Comparison of ENCODE assay signal across 9 mouse cellular contexts in genomic region chr8:77534358-77534992, GRCm38 (mm10). TPM values are rescaled to one million over a fixed set of nuclear protein-coding genes. Genes with fewer than 3 reads are reported as not detected.
DNase-seq lines count a peak whose midpoint lies in the region; ATAC-seq and TF ChIP-seq lines count a peak whose summit lies in the region.
"Had no signal": no experiment of that assay in that cellular context is flagged by ENCODE, and none has a peak within 500 bp of the region (broad histone marks: within the 10 kb centered on the region; RNA-seq: fewer than 3 reads in every experiment).

No protein-coding gene starts in this region.

- H3K9me3 ChIP-seq in limb, embryonic 13.5 days, result no peaks in the 10 kb centered on the region
- H3K9me3 ChIP-seq in limb, embryonic 10.5 days (replicated peaks), result no peaks in the 10 kb centered on the region
- no peaks in the 10 kb centered on the region for H3K9me3 ChIP-seq in limb, embryonic 14.5 days (ENCODE audit: control insufficient read depth, low read length)
- H3K9me3 ChIP-seq: intestine, embryonic 15.5 days had no signal

- H3K4me3 ChIP-seq in limb, embryonic 13.5 days, result no peak overlapping the region
- no peak overlapping the region for H3K4me3 ChIP-seq in limb, embryonic 10.5 days
- H3K4me3 ChIP-seq in limb, embryonic 14.5 days (replicated peaks; ENCODE audit: low read length), result no peak overlapping the region
- H3K4me3 ChIP-seq: intestine, embryonic 15.5 days had no signal

- H3K4me1 ChIP-seq in limb, embryonic 13.5 days, result no peaks in the 10 kb centered on the region
- H3K4me1 ChIP-seq in limb, embryonic 10.5 days, result 0 out of 2 replicates have a peak, but pooled peaks cover 3% of the 10 kb centered on the region
- no peaks in the 10 kb centered on the region for H3K4me1 ChIP-seq in limb, embryonic 14.5 days (ENCODE audit: control insufficient read depth, insufficient read depth, low read length)
- H3K4me1 ChIP-seq: intestine, embryonic 15.5 days had no signal

- peak; percentile 17 to 58 for DNase-seq in adrenal gland, adult (ENCODE audit: inconsistent age in 2 of 2, low spot score in 1 of 2)
- DNase-seq in adrenal gland, adult 18-20 months (ENCODE audit: low spot score in 2 of 2), result no peak
- no peak for DNase-seq in limb, embryonic 10.5 days (ENCODE audit: low spot score)
- no peak for DNase-seq in limb, embryonic 14.5 days (ENCODE audit: low spot score)
- peak; percentile 66 for DNase-seq in thymus, postnatal 0 days (ENCODE audit: low spot score)
- DNase-seq in right cerebral cortex, adult 2 months (ENCODE audit: low spot score in 2 of 2), result no peak
- DNase-seq in kidney, adult 11 months, result no peak

- H3K9ac ChIP-seq in limb, embryonic 13.5 days, result no peak overlapping the region
- H3K9ac ChIP-seq in limb, embryonic 14.5 days (ENCODE audit: low read depth, low read length, severe bottlenecking), result no peak overlapping the region
- H3K9ac ChIP-seq: intestine, embryonic 15.5 days had no signal

- no peaks in the 10 kb centered on the region for H3K36me3 ChIP-seq in limb, embryonic 13.5 days
- no peaks in the 10 kb centered on the region for H3K36me3 ChIP-seq in limb, embryonic 10.5 days
- H3K36me3 ChIP-seq in limb, embryonic 14.5 days (ENCODE audit: control insufficient read depth, insufficient read depth, low read length), result no peaks in the 10 kb centered on the region
- H3K36me3 ChIP-seq: intestine, embryonic 15.5 days had no signal

- ATAC-seq in limb, embryonic 13.5 days (ENCODE audit: low FRiP score, low read depth), result 0 out of 2 replicates have a peak, but pooled peaks have one; percentile 32
- peak; percentile 26; the same call in 1 of the 2 replicates for ATAC-seq in limb, embryonic 14.5 days (ENCODE audit: low FRiP score, low read depth)

- H3K4me2 ChIP-seq in limb, embryonic 13.5 days (replicated peaks), result no peak overlapping the region
- H3K4me2 ChIP-seq in limb, embryonic 14.5 days (replicated peaks; ENCODE audit: low read depth, low read length, severe bottlenecking), result no peak overlapping the region
- H3K4me2 ChIP-seq: intestine, embryonic 15.5 days had no signal

- 69% methylated on average over 8 of the region's 8 CpGs for WGBS in limb, embryonic 13.5 days
- WGBS in limb, embryonic 10.5 days, result 72% methylated on average over 8 of the region's 8 CpGs
- WGBS in limb, embryonic 14.5 days, result 70% methylated on average over 8 of the region's 8 CpGs

- H3K27me3 ChIP-seq in limb, embryonic 13.5 days, result no peaks in the 10 kb centered on the region
- H3K27me3 ChIP-seq in limb, embryonic 10.5 days (ENCODE audit: low read depth, poor library complexity, severe bottlenecking), result no peaks in the 10 kb centered on the region
- H3K27me3 ChIP-seq in limb, embryonic 14.5 days (ENCODE audit: control insufficient read depth, insufficient read depth, low read length), result no peaks in the 10 kb centered on the region
- H3K27me3 ChIP-seq: intestine, embryonic 15.5 days had no signal

- no peak overlapping the region for H3K27ac ChIP-seq in limb, embryonic 13.5 days
- H3K27ac ChIP-seq in limb, embryonic 10.5 days, result no peak overlapping the region
- no peak overlapping the region for H3K27ac ChIP-seq in limb, embryonic 14.5 days (replicated peaks; ENCODE audit: low read depth, low read length)
- H3K27ac ChIP-seq: intestine, embryonic 15.5 days had no signal

- no peak for TF ChIP-seq POLR2A in limb, embryonic 14.5 days (IDR thresholded peaks at IDR 0.05; ENCODE audit: borderline replicate concordance, extremely low read depth, insufficient read depth, insufficient read length)

RNA-seq across cellular contexts. Expression of gene Prmt9, which starts 14.7 kb away (rescaled TPM):
- 10 to 100 TPM; 13.5 to 19.6 TPM for total RNA-seq in adrenal gland, adult 18-20 months (2021)
- 21.0 and 24.3 TPM in 2 replicates for polyA plus RNA-seq in limb, embryonic 13.5 days (2015; fragmentation: Nextera tagmentation; extraction: Ambion mirVana)
- 20.7 and 22.8 TPM in 2 replicates for polyA plus RNA-seq in limb, embryonic 10.5 days (2016; fragmentation: Nextera tagmentation; extraction: Ambion mirVana)
- polyA plus RNA-seq in limb, embryonic 14.5 days (2012; rRNA removed), result 16.2 and 17.2 TPM in 2 replicates
- 20.4 and 22.0 TPM in 2 replicates for polyA plus RNA-seq in limb, embryonic 14.5 days (2014; fragmentation: Nextera tagmentation; extraction: Ambion mirVana)
- polyA plus RNA-seq in thymus, postnatal 0 days (2015; fragmentation: Nextera tagmentation; extraction: Ambion mirVana), result 23.8 and 25.8 TPM in 2 replicates

RNA-seq across cellular contexts. Expression of gene Arhgap10, which starts 16.7 kb away (rescaled TPM):
- 10 to 100 TPM; 12.3 to 26.2 TPM for total RNA-seq in adrenal gland, adult 18-20 months (2021)
- 30.7 and 31.4 TPM in 2 replicates for polyA plus RNA-seq in limb, embryonic 13.5 days (2015; fragmentation: Nextera tagmentation; extraction: Ambion mirVana)
- 39.1 and 43.8 TPM in 2 replicates for polyA plus RNA-seq in limb, embryonic 10.5 days (2016; fragmentation: Nextera tagmentation; extraction: Ambion mirVana)
- polyA plus RNA-seq in limb, embryonic 14.5 days (2012; rRNA removed), result 23.3 and 25.1 TPM in 2 replicates
- polyA plus RNA-seq in limb, embryonic 14.5 days (2014; fragmentation: Nextera tagmentation; extraction: Ambion mirVana), result 28.2 and 29.3 TPM in 2 replicates
- 16.5 and 17.8 TPM in 2 replicates for polyA plus RNA-seq in thymus, postnatal 0 days (2015; fragmentation: Nextera tagmentation; extraction: Ambion mirVana)

Comparison
In these comparisons a context has a peak if more than half of its experiments do, and no peak if none do; other contexts are left out.
1. DNase-seq: peak in adrenal gland, adult (2 of 2) and thymus, postnatal 0 days (single experiment); none in adrenal gland, adult 18-20 months (0 of 2), limb, embryonic 10.5 days (single experiment), limb, embryonic 14.5 days (single experiment), right cerebral cortex, adult 2 months (0 of 2) and kidney, adult 11 months (single experiment).